Mouse (Mus musculus) midbrain, embryonic 10.5 days (tissue): ENCODE results near the gene Nudc. TPM values are rescaled to one million over a fixed set of nuclear protein-coding genes. Genes with fewer than 3 reads are reported as not detected.

Experiments
- DNase-seq: peaks from one replicate; pipeline ENCODE4 v3.0.0-alpha.2; 2017; ENCODE audit warnings: low spot score
- H3K27ac ChIP-seq: fragments of 300-500 bp; sonication (generic); replicated peaks from 2 replicates; pipeline ENCODE4 v1.5.1; 2016; ENCODE audit warnings: mild to moderate bottlenecking
- H3K27me3 ChIP-seq: fragments of 300-500 bp; sonication (generic); 2 replicates; pipeline ENCODE4 v1.6.1; 2016; ENCODE audit warnings: low read depth, mild to moderate bottlenecking; ENCODE audit not compliant: poor library complexity, severe bottlenecking
- H3K36me3 ChIP-seq: fragments of 300-500 bp; sonication (generic); 2 replicates; pipeline ENCODE4 v1.6.1; 2016; ENCODE audit warnings: mild to moderate bottlenecking, moderate library complexity
- H3K4me1 ChIP-seq: fragments of 300-500 bp; sonication (generic); 2 replicates; pipeline ENCODE4 v1.6.1; 2016
- H3K4me3 ChIP-seq: fragments of 300-500 bp; sonication (generic); 2 replicates; pipeline ENCODE4 v1.5.1; 2016; ENCODE audit warnings: mild to moderate bottlenecking, moderate library complexity
- H3K9me3 ChIP-seq: fragments of 300-500 bp; sonication (generic); replicated peaks from 2 replicates; pipeline ENCODE4 v1.6.1; 2016; ENCODE audit warnings: mild to moderate bottlenecking
- WGBS: fragments of 180-500 bp; shearing (Covaris S2); methylation state at CpG from one replicate; pipeline ENCODE4 v1.1.7; 2016; 5-methylcytosine and 5-hydroxymethylcytosine counted together
- polyA plus RNA-seq: library from polyadenylated mRNA; unstranded; fragments of >200 nt; fragmentation: Nextera tagmentation; extraction: Ambion mirVana; gene quantifications from 2 replicates; pipeline ENCODE4 v1.2.1, GENCODE M21; 2016

Nudc gene
- polyA plus RNA-seq, 1 experiment from 2014 or later, result 503 TPM

- 81% methylated on average over 11 of the region's 11 CpGs for WGBS
These were observed 17.4 kb upstream of the Nudc start for GRCm38 (mm10) chr4:133563123-133563571.

DNA sequence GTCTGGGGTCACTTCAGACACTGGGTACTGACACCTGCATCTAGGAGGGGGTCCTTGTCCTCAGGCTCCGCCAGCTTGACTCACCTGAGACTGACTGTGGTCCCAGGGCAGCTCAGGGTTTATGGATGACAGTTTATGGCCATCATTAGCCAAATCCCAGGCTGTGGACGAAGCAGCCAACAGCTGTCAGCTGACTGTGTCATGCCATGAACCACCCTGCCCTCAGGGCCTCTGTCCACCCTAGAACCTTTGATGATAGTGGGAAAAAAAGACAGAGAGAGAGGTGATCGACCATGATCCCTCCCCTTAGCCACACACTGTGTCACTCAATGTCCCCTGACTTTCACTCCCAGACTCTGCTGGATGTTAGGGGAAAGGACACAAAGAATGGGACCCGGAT, 15.8 kb upstream of the Nudc start:
- no peak overlapping the region for H3K27ac ChIP-seq
- DNase-seq, result no peak
- peaks cover 8% of the 10 kb centered on the region for H3K4me1 ChIP-seq
- H3K9me3 ChIP-seq, result peaks cover 5% of the 10 kb centered on the region; the same call in 1 of the 2 replicates
- WGBS, result 80% methylated on average over 4 of the region's 4 CpGs
- no peaks in the 10 kb centered on the region for H3K36me3 ChIP-seq
- H3K4me3 ChIP-seq, result no peak overlapping the region
- no peaks in the 10 kb centered on the region for H3K27me3 ChIP-seq

More at GRCm38 (mm10) chr4:133563123-133563571, 17.4 kb upstream of the Nudc start:
- DNase-seq, result no peak
- H3K27ac ChIP-seq, result no peak overlapping the region
- no peaks in the 10 kb centered on the region for H3K36me3 ChIP-seq
- no peaks in the 10 kb centered on the region for H3K4me1 ChIP-seq
- H3K9me3 ChIP-seq, result peaks cover 5% of the 10 kb centered on the region; the same call in 1 of the 2 replicates
- no peaks in the 10 kb centered on the region for H3K27me3 ChIP-seq
- H3K4me3 ChIP-seq, result no peak overlapping the region

GRCm38 (mm10) chr4:133559846-133560245, 14.1 kb upstream of the Nudc start:
- WGBS, result 76% methylated on average over 4 of the region's 4 CpGs
- Histone ChIP-seq H3K4me3 (no peak overlapping the region), H3K27me3 (no peaks in the 10 kb centered on the region), H3K9me3 (peaks cover 5% of the 10 kb centered on the region; the same call in 1 of the 2 replicates), H3K4me1 (peaks cover 8% of the 10 kb centered on the region), H3K36me3 (no peaks in the 10 kb centered on the region), H3K27ac (no peak overlapping the region)
- no peak for DNase-seq

- 35% methylated on average over 10 of the region's 10 CpGs for WGBS
- H3K36me3 ChIP-seq, result no peaks in the 10 kb centered on the region
- no peaks in the 10 kb centered on the region for H3K27me3 ChIP-seq
- no peak overlapping the region for H3K4me3 ChIP-seq
- peaks cover 8% of the 10 kb centered on the region for H3K4me1 ChIP-seq
- H3K27ac ChIP-seq, result no peak overlapping the region
- no peak for DNase-seq
- no peaks in the 10 kb centered on the region for H3K9me3 ChIP-seq
These were observed 11.4 kb upstream of the Nudc start for GRCm38 (mm10) chr4:133557041-133557717.

DNA sequence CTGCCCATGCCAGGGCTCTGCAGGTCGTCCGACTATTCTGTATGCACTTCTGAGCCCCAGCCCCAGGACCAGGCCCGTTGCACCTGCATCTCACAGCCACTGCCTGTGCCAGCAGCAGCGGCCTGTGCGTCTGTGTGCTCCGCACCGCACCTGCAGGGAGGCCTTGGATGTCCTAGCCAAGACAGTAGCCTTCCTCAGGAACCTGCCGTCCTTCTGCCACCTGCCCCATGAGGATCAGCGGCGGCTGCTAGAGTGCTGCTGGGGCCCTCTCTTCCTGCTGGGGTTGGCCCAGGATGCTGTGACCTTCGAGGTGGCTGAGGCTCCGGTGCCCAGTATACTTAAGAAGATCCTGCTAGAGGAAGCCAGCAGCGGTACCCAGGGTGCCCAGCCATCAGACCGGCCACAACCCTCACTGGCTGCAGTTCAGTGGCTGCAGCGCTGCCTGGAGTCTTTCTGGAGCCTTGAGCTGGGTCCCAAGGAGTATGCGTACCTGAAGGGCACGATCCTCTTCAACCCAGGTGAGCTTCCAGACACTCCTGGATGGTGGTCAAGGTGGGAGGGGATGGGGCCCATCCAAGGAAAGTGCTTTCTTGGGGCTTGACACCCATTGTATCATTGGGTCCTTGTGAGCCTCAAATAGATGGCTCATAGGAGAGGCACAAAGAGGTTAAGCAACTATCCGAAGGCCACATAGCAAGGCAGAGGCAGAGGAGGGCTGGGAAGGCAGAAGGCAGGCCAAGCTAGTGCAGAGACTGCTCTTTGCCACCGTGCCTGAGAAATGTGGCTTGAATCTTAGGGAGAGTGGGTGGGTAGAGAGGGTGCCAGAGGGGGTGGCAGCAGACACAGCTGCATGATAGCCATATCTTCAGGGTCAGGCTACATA, 7.9 kb upstream of the Nudc start:
- no peak overlapping the region for H3K27ac ChIP-seq
- no peak overlapping the region for H3K4me3 ChIP-seq
- no peaks in the 10 kb centered on the region for H3K9me3 ChIP-seq
- H3K27me3 ChIP-seq, result no peaks in the 10 kb centered on the region; the same call in 1 of the 2 replicates
- peaks cover 8% of the 10 kb centered on the region for H3K4me1 ChIP-seq
- no peak for DNase-seq
- H3K36me3 ChIP-seq, result no peaks in the 10 kb centered on the region
- WGBS, result 78% methylated on average over 19 of the region's 19 CpGs

GRCm38 (mm10) chr4:133552768-133553447, 7.1 kb upstream of the Nudc start, which contains the start of gene Nr0b2:
Gene Nr0b2 (plus strand): TSS chr4:133553376.
- WGBS, result 78% methylated on average over 10 of the region's 10 CpGs

DNA sequence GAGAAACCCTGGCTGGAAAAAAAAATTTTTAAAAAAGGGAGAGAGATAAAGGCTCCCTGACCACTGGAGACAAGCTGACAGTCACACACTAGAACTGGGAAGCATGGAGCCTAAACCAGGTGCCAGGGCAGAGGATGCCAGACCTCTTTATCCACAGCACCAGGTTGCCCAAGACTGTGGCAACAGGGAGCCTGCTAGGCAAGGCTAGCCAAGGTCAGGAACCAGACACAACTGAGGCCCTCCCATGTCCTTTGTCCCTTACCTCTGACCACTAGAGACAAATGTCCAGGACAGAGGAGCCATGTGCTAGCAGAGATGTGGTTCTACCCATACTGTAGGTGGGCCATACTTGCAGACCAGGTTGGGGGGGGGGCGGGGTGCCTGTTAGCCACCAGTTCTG, 6.2 kb upstream of the Nudc start:
- H3K27me3 ChIP-seq, result no peaks in the 10 kb centered on the region; the same call in 1 of the 2 replicates
- H3K4me3 ChIP-seq, result no peak overlapping the region
- peaks cover 1% of the 10 kb centered on the region for H3K4me1 ChIP-seq
- no peak overlapping the region for H3K27ac ChIP-seq
- DNase-seq, result no peak
- H3K36me3 ChIP-seq, result no peaks in the 10 kb centered on the region
- H3K9me3 ChIP-seq, result 0 out of 2 replicates have a peak, but pooled peaks cover 5% of the 10 kb centered on the region
- 92% methylated on average over 1 of the region's 1 CpGs for WGBS

More at GRCm38 (mm10) chr4:133552768-133553447, 7.1 kb upstream of the Nudc start, which contains the start of gene Nr0b2:
- H3K4me1 ChIP-seq, result peaks cover 8% of the 10 kb centered on the region
- H3K9me3 ChIP-seq, result 0 out of 2 replicates have a peak, but pooled peaks cover 5% of the 10 kb centered on the region
- H3K27ac ChIP-seq, result no peak within 1 kb of the TSS
- DNase-seq, result no peak
- no peak within 1 kb of the TSS for H3K4me3 ChIP-seq
- no peaks in the 10 kb centered on the region; the same call in 1 of the 2 replicates for H3K27me3 ChIP-seq
- no peaks in the 10 kb centered on the region for H3K36me3 ChIP-seq

GRCm38 (mm10) chr4:133536652-133537051, 9.1 kb downstream of the Nudc start:
- H3K9me3 ChIP-seq, result no peaks in the 10 kb centered on the region
- no peak overlapping the region for H3K4me3 ChIP-seq
- WGBS, result 94% methylated on average over 5 of the region's 5 CpGs

GRCm38 (mm10) chr4:133536081-133536480, 9.7 kb downstream of the Nudc start:
- no peak overlapping the region for H3K27ac ChIP-seq
- no peaks in the 10 kb centered on the region for H3K27me3 ChIP-seq
- H3K9me3 ChIP-seq, result no peaks in the 10 kb centered on the region
- H3K4me1 ChIP-seq, result no peaks in the 10 kb centered on the region
- H3K36me3 ChIP-seq, result peaks cover 100% of the 10 kb centered on the region
- DNase-seq, result no peak
- no peak overlapping the region for H3K4me3 ChIP-seq
- WGBS, result 93% methylated on average over 3 of the region's 3 CpGs

More at GRCm38 (mm10) chr4:133536652-133537051, 9.1 kb downstream of the Nudc start:
- Histone ChIP-seq H3K4me1 (no peaks in the 10 kb centered on the region), H3K36me3 (peaks cover 100% of the 10 kb centered on the region), H3K27me3 (no peaks in the 10 kb centered on the region), H3K27ac (no peak overlapping the region)
- DNase-seq, result no peak

GRCm38 (mm10) chr4:133532777-133533176, 13.0 kb downstream of the Nudc start:
- 87% methylated on average over 3 of the region's 3 CpGs for WGBS
- H3K36me3 ChIP-seq, result peaks cover 99% of the 10 kb centered on the region
- no peaks in the 10 kb centered on the region for H3K27me3 ChIP-seq
- no peak for DNase-seq
- H3K4me3 ChIP-seq, result no peak overlapping the region
- H3K27ac ChIP-seq, result no peak overlapping the region
- H3K9me3 ChIP-seq, result no peaks in the 10 kb centered on the region
- H3K4me1 ChIP-seq, result 0 out of 2 replicates have a peak, but pooled peaks cover 2% of the 10 kb centered on the region

DNA sequence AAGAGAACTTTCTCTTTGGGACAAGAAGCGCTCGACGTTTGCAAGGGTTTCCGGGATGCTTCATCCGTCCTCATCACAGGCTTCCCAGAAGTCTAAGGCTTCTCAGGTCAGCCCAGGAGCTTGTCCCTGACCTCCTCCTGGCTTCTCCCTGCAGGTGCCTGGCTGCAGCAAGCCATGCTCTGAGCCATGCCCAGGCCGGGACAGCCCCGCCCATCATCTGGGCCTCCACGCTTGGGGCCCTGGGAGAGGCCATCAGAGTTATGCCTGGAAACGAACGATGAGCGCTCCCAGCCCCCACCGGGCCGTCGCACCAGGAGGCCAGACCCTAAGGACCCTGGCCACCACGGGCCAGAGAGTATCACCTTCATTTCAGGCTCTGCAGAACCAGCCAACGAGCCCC, 18.0 kb downstream of the Nudc start:
- Histone ChIP-seq H3K9me3 (no peaks in the 10 kb centered on the region), H3K36me3 (peaks cover 63% of the 10 kb centered on the region), H3K4me1 (0 out of 2 replicates have a peak, but pooled peaks cover 2% of the 10 kb centered on the region), H3K27ac (0 out of 2 replicates have a peak overlapping the region, but pooled peaks have one; percentile 1), H3K27me3 (no peaks in the 10 kb centered on the region), H3K4me3 (no peak overlapping the region)
- no peak for DNase-seq
- WGBS, result 74% methylated on average over 16 of the region's 16 CpGs

GRCm38 (mm10) chr4:133521502-133521901, 24.3 kb downstream of the Nudc start:
- H3K27me3 ChIP-seq, result peaks cover 51% of the 10 kb centered on the region
- no peak overlapping the region for H3K4me3 ChIP-seq
- DNase-seq, result no peak
- 81% methylated on average over 2 of the region's 2 CpGs for WGBS
- H3K4me1 ChIP-seq, result peaks cover 8% of the 10 kb centered on the region
- 0 out of 2 replicates have a peak, but pooled peaks cover 3% of the 10 kb centered on the region for H3K36me3 ChIP-seq
- H3K27ac ChIP-seq, result no peak overlapping the region
- H3K9me3 ChIP-seq, result no peaks in the 10 kb centered on the region
